In the genomic region with DNA sequence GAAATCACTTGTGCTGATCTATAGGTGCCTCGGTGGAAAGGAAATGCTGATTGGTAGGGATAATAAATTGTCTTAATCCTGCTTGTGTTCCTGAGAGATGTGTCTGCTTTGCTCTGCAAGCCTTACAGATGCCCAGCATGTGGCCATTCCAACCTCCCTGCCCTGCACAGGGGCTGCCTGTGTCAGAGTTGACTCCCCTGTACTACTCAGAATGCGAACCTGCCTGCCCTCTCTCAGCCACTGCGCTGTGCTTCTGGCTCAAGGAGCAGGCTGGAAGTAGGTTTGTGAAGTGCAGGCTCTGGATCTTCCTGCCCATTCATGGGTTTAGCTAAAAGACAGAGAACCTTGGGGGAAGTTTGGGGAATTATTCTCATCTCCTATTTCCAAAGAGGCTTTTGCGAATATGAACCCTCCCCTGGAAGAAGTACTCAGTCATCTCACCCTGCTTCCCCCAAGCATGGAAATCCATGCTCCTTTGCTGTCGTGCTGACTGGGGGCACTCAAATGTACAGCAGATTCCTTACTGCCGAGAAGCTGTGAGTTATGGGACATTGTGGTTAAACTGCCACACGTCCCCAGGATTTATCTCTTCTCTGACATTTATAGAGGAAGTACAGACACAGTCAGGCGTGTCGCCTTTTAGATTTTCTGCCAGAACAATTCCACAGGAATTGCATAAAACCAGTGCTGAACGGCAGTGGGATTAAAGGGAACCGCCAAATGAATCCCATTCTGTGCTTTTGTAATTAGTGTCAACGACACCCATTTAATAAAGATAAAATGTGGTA, we compare ENCODE assay signal across 15 mouse cellular contexts.
DNase-seq lines count a peak whose midpoint lies in the region; ATAC-seq and TF ChIP-seq lines count a peak whose summit lies in the region.
"Had no signal": no experiment of that assay in that cellular context is flagged by ENCODE, and none has a peak within 500 bp of the region (broad histone marks: within the 10 kb centered on the region; RNA-seq: fewer than 3 reads in every experiment).

No protein-coding gene starts in this region.

- H3K9ac ChIP-seq in heart, embryonic 16.5 days (ENCODE audit: low read length), result no peak overlapping the region
- H3K9ac ChIP-seq in limb, embryonic 14.5 days (ENCODE audit: low read depth, low read length, severe bottlenecking), result no peak overlapping the region
- no peak overlapping the region for H3K9ac ChIP-seq in forebrain, embryonic 16.5 days (replicated peaks; ENCODE audit: low read depth, low read length)
- H3K9ac ChIP-seq: limb, embryonic 12.5 days had no signal

- DNase-seq in heart, adult 8-10 months (ENCODE audit: low spot score), result no peak
- DNase-seq in 3T3-L1 (ENCODE audit: low read depth, low spot score), result peak; percentile 73
- DNase-seq in adrenal gland, postnatal 36 days, result peak; percentile 8 to 17
- peak; percentile 33 for DNase-seq in limb, embryonic 14.5 days (ENCODE audit: low spot score)
- DNase-seq in thymus, postnatal 4 days, result no peak
- DNase-seq: cerebellum, adult 8-10 months; gastrocnemius, adult 2 months; lung, postnatal 36 days; right cerebral cortex, postnatal 4 days had no signal

- WGBS in heart, embryonic 16.5 days, result 37% methylated on average over 12 of the region's 12 CpGs
- WGBS in limb, embryonic 14.5 days, result 13% methylated on average over 12 of the region's 12 CpGs
- WGBS in forebrain, embryonic 16.5 days, result 36% methylated on average over 12 of the region's 12 CpGs

- H3K9me3 ChIP-seq in heart, embryonic 16.5 days (replicated peaks; ENCODE audit: control insufficient read depth, low read length), result no peaks in the 10 kb centered on the region
- H3K9me3 ChIP-seq in limb, embryonic 14.5 days (ENCODE audit: control insufficient read depth, low read length), result no peaks in the 10 kb centered on the region
- no peaks in the 10 kb centered on the region for H3K9me3 ChIP-seq in forebrain, embryonic 16.5 days (ENCODE audit: control insufficient read depth, low read length)
- H3K9me3 ChIP-seq: limb, embryonic 12.5 days had no signal

- ATAC-seq in heart, embryonic 16.5 days (replicated peaks; ENCODE audit: extremely low read depth, insufficient read depth, low FRiP score), result no peak
- no peak for ATAC-seq in limb, embryonic 14.5 days (ENCODE audit: low FRiP score, low read depth)
- no peak for ATAC-seq in inflammation-experienced regulatory T-cells, adult 6 months
- ATAC-seq in forebrain, embryonic 16.5 days, result no peak
- ATAC-seq: activated CD4-positive, CD25-positive, alpha-beta regulatory T cell, adult 4 months had no signal

- TF ChIP-seq POLR2A in limb, embryonic 14.5 days (IDR thresholded peaks at IDR 0.05; ENCODE audit: borderline replicate concordance, extremely low read depth, insufficient read depth, insufficient read length), result no peak

- H3K27ac ChIP-seq in heart, embryonic 16.5 days (ENCODE audit: low read length), result no peak overlapping the region
- no peak overlapping the region for H3K27ac ChIP-seq in limb, embryonic 14.5 days (replicated peaks; ENCODE audit: low read depth, low read length)
- no peak overlapping the region for H3K27ac ChIP-seq in forebrain, embryonic 16.5 days (ENCODE audit: low read length)
- H3K27ac ChIP-seq: gastrocnemius, adult 2 months; limb, embryonic 12.5 days had no signal

- peak overlapping the region; percentile 4; the same call in 1 of the 2 replicates for H3K4me2 ChIP-seq in heart, embryonic 16.5 days (ENCODE audit: low read depth, low read length)
- no peak overlapping the region for H3K4me2 ChIP-seq in limb, embryonic 14.5 days (replicated peaks; ENCODE audit: low read depth, low read length, severe bottlenecking)
- H3K4me2 ChIP-seq in forebrain, embryonic 16.5 days (ENCODE audit: low read length), result no peak overlapping the region
- H3K4me2 ChIP-seq: limb, embryonic 12.5 days had no signal

- no peaks in the 10 kb centered on the region for H3K27me3 ChIP-seq in heart, embryonic 16.5 days (ENCODE audit: control insufficient read depth, insufficient read depth, low read length)
- H3K27me3 ChIP-seq in limb, embryonic 14.5 days (ENCODE audit: control insufficient read depth, insufficient read depth, low read length), result no peaks in the 10 kb centered on the region
- H3K27me3 ChIP-seq in forebrain, embryonic 16.5 days (replicated peaks; ENCODE audit: control insufficient read depth, insufficient read depth, low read length), result no peaks in the 10 kb centered on the region
- H3K27me3 ChIP-seq: limb, embryonic 12.5 days had no signal

- H3K4me3 ChIP-seq in heart, embryonic 16.5 days (ENCODE audit: low read length), result no peak overlapping the region
- H3K4me3 ChIP-seq in limb, embryonic 14.5 days (replicated peaks; ENCODE audit: low read length), result no peak overlapping the region
- no peak overlapping the region for H3K4me3 ChIP-seq in forebrain, embryonic 16.5 days (replicated peaks; ENCODE audit: low read length)
- H3K4me3 ChIP-seq: erythroblast, embryonic 14.5 days; gastrocnemius, adult 2 months; limb, embryonic 12.5 days had no signal

- no peaks in the 10 kb centered on the region for H3K36me3 ChIP-seq in heart, embryonic 16.5 days (ENCODE audit: control insufficient read depth, insufficient read depth)
- H3K36me3 ChIP-seq in limb, embryonic 14.5 days (ENCODE audit: control insufficient read depth, insufficient read depth, low read length), result no peaks in the 10 kb centered on the region
- H3K36me3 ChIP-seq in forebrain, embryonic 16.5 days (ENCODE audit: control insufficient read depth, insufficient read depth), result no peaks in the 10 kb centered on the region
- H3K36me3 ChIP-seq: limb, embryonic 12.5 days had no signal

- peaks cover 9% of the 10 kb centered on the region; the same call in 1 of the 2 replicates for H3K4me1 ChIP-seq in heart, embryonic 16.5 days (ENCODE audit: control insufficient read depth, insufficient read depth, low read length)
- H3K4me1 ChIP-seq in limb, embryonic 14.5 days (ENCODE audit: control insufficient read depth, insufficient read depth, low read length), result peaks cover 14% of the 10 kb centered on the region
- no peaks in the 10 kb centered on the region for H3K4me1 ChIP-seq in forebrain, embryonic 16.5 days (replicated peaks; ENCODE audit: control insufficient read depth, insufficient read depth, low read length)

Comparison
In these comparisons a context has a peak if more than half of its experiments do, and no peak if none do; other contexts are left out.
1. DNase-seq: peak in 3T3-L1 (single experiment), adrenal gland, postnatal 36 days (2 of 2) and limb, embryonic 14.5 days (single experiment); none in heart, adult 8-10 months (single experiment) and thymus, postnatal 4 days (single experiment).